Mouse (Mus musculus) urinary bladder, adult 2 months (tissue): ENCODE data around the gene Bglap. TPM values are rescaled to one million over a fixed set of nuclear protein-coding genes. Genes with fewer than 3 reads are reported as not detected.
A peak's percentile ranks its signal among the peaks of the same experiment; 100 is the strongest.

Experiments
- DNase-seq: peaks from one replicate; pipeline ENCODE4 v3.0.0; 2022; ENCODE audit warnings: low spot score
- polyA plus RNA-seq: library from polyadenylated mRNA; depleted of rRNA; stranded (reverse); fragments of >200 nt; gene quantifications from 2 replicates; pipeline ENCODE4 v1.2.3, GENCODE M21; 2012; rRNA removed

The Bglap gene
- polyA plus RNA-seq, 1 experiment, result 0.89 TPM

DNA sequence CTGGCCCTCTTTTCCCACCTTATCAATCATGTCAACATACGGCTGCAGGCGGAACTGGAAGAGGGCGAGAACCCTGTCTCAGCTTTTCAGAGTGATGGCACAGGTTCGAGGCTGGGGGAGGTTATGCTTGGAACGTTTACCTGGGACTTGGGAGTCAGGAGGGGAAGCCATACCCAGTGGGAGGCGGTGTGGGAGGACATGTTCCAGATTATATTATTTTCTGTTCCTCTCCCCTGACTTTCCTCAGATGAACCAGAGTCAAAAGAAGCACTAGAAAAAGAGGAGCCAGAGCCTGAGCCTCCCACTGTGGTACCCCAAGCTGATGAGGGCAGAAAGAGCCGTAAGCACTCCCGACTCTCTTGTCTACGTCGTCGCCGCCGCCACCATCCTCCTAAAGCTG lies 33.5 kb downstream of the Bglap start:
- no peak for DNase-seq

GRCm38 (mm10) chr3:88339006-88339405 lies 45.3 kb downstream of the Bglap start:
- no peak for DNase-seq

GRCm38 (mm10) chr3:88338316-88338715 lies 45.9 kb downstream of the Bglap start:
- DNase-seq, result no peak

GRCm38 (mm10) chr3:88337367-88338020 lies 46.8 kb downstream of the Bglap start:
- no peak for DNase-seq

DNA sequence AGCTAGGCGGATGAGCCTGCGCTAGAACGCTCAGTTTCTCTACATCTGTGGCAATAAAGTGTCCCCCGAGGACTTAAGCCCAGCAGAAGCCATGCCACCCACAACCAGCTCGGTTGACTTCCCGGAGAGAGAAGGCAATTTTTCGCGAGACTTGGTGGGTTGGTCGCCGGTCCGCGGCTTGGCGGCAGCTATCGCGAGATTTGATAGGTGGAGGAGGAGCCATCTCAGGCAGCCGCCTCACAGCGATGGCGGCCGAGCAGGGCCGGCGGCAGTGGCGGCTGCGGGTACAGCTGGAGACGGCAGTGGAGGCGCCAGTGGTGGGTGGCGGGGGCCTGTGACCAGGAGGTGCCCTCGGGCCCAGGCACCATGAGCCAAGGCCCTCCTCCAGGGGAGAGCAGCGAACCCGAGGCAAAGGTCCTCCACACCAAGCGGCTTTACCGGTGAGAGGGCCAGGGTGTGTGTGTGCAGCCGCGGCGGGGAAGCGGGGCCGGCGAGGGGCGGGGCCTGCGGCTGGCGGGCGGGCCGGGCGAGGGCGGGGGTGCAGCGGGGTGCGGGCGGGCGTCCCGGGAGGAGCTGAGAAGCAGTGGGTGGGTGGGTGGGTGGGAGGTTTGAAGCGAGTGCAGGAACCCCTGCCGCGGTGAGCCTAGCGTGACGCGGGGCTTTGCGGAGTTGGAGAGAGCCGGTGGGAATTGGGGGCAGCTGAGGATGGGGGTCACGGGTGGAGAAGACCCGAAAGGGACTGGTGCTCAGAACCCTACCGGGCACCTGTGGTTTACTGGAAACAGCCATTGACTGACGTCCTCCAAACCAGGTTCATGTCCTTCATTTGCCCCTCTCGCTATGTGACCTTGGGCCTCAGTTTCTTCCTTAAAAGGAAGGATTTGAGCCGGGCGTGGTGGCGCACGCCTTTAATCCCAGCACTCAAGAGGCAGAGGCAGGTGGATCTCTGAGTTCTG lies 47.9 kb downstream of the Bglap start, which contains the start of the genes Tmem79 and Smg5:
Tmem79 (minus strand) TSS at position 91 of the 956 bp plus-strand sequence.
Smg5 (plus strand) TSS at position 203 of the 956 bp plus-strand sequence.
- DNase-seq, result peak; percentile 97

DNA sequence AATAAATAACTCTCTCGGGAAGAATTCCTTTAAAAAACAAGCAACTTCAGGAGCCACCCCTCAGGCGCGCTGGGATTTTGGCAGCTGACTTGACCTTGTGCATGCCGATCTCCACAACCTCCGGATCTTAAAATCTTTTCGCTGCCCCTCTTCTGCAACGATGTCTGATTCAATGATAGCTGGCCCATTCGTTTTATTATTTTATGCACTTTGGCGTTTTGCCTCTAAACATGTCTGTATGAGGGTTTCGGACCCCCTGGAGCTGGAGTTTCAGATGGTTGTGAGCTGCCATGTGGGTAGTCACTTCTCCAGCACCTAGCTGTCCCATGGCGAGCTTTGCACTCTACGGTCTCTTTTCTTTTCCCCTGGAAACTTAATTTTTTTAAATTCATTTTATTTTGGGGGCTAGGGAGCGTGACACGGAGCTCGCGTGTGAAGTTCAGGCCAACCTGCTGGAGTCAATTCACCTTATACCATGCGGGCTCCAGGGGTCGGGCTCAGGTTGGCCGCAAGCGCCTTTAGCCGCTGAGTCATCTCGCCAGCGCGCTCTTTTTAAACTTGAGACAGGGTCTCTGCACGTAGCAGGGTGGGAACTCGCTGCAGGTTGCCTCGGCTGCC lies 48.7 kb downstream of the Bglap start:
- DNase-seq, result no peak

DNA sequence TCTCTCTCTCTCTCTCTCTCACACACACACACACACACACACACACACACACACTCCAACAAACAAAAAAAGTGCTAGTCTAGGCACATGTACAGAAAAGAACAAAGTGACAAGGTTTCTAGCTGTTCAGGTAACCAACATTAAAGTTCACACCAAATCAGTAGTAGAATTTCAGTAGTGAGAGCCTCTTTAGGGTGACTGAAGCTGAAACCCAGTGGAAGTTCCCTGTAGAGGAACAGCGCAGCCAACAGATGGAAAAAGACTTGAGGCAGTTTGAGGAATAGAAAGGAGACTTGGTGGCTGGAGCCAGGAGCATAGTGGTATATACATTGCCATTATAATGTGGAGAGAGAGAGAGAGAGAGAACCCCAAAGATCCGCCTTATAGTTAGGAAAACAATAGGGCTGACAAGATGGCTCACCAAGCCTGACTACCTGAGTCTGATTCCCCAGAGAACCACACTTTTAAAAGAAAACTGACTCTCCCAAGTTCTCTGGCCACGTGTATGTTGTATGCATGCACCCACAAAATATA lies 49.3 kb downstream of the Bglap start:
- DNase-seq, result no peak

DNA sequence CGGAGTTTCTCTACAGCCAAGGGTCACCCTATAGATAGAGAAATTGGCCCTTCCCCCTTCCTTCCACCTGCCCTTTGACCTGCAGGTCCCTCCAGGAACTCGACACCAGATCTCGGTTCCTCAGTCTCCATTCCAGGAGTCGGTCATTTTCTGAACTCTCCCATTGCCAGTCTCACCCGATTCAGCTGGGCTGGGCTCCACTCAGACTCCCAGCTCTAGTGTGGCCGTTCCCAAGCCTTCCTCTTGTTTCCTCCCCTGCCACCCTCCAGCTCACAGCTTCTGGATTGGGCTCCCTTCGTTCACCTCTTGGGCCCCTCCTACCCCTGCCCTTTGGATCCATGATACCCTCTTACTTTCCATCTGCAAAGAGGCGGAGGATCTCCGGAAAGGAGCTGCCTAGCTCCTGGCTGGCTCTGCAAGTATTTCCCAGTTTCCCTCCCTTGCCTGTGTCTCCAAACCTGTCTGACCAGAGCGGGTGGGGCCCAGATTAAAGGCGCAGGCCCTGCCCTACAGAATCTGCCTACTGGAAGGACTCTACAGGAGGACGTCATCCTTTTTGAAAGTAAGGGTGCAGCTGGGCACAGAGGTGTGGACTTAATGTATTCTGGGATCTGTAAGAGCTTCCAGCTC lies 50.1 kb downstream of the Bglap start:
- DNase-seq, result no peak

Other genes starting within 250 kb of the Bglap start
- gene Mef2d, start 242.1 kb downstream of the Bglap start, polyA plus RNA-seq, result 34.6 and 51.0 TPM in 2 replicates
- 3.9 and 4.8 TPM in 2 replicates for gene Rhbg, start 129.8 kb downstream of the Bglap start, polyA plus RNA-seq
- 0.15 and 0.34 TPM in 2 replicates for gene Gm38392, start 97.3 kb downstream of the Bglap start, polyA plus RNA-seq
- gene Tsacc, start 87.5 kb downstream of the Bglap start, polyA plus RNA-seq, result 7.4 and 7.9 TPM in 2 replicates
- 142 and 168 TPM in 2 replicates for gene Cct3, start 87.3 kb downstream of the Bglap start, polyA plus RNA-seq
- 166 and 177 TPM in 2 replicates for gene Glmp, start 59.4 kb downstream of the Bglap start, polyA plus RNA-seq
- gene Tmem79, start 48.3 kb downstream of the Bglap start, polyA plus RNA-seq, result 31.3 and 38.1 TPM in 2 replicates
- gene Smg5, start 48.2 kb downstream of the Bglap start, polyA plus RNA-seq, result 56.7 and 58.4 TPM in 2 replicates
- 47.1 and 70.4 TPM in 2 replicates for gene Paqr6, start 19.9 kb downstream of the Bglap start, polyA plus RNA-seq
- gene Bglap3, start 11.7 kb downstream of the Bglap start, polyA plus RNA-seq, result 1.9 and 2.7 TPM in 2 replicates
- 21.5 and 24.7 TPM in 2 replicates for gene Bglap2, start 5.8 kb downstream of the Bglap start, polyA plus RNA-seq
- gene Pmf1, start 25.9 kb upstream of the Bglap start, polyA plus RNA-seq, result 25.4 and 27.2 TPM in 2 replicates
- 18.7 and 19.8 TPM in 2 replicates for gene Slc25a44, start 40.7 kb upstream of the Bglap start, polyA plus RNA-seq
- gene Sema4a, start 76.7 kb upstream of the Bglap start, polyA plus RNA-seq, result 63.2 and 63.3 TPM in 2 replicates
- gene Lmna, start 125.5 kb upstream of the Bglap start, polyA plus RNA-seq, result 171 and 182 TPM in 2 replicates
- gene Mex3a, start 147.9 kb upstream of the Bglap start, polyA plus RNA-seq, result 1.7 and 1.8 TPM in 2 replicates
- gene Rab25, start 163.8 kb upstream of the Bglap start, polyA plus RNA-seq, result 135 and 174 TPM in 2 replicates
- 124 and 134 TPM in 2 replicates for gene Lamtor2, start 168.6 kb upstream of the Bglap start, polyA plus RNA-seq
- 36.9 and 38.6 TPM in 2 replicates for gene Ubqln4, start 169.3 kb upstream of the Bglap start, polyA plus RNA-seq
- 128 and 150 TPM in 2 replicates for gene Ssr2, start 191.4 kb upstream of the Bglap start, polyA plus RNA-seq
- gene Arhgef2, start 221.5 kb upstream of the Bglap start, polyA plus RNA-seq, result 47.7 and 57.3 TPM in 2 replicates